Mouse (Mus musculus) cortical plate, adult 2 months (tissue): ENCODE results near the gene Slc37a4.

Experiments used
- CTCF ChIP-seq: fragments of 200-500 bp; IDR thresholded peaks from 2 replicates; pipeline ENCODE4 v1.5.1; 2011; ENCODE audit warnings: mild to moderate bottlenecking, control low read depth, low read length; ENCODE audit not compliant: insufficient read depth; ENCODE audit errors: extremely low read depth
- POLR2A ChIP-seq: fragments of 200-500 bp; IDR thresholded peaks from 2 replicates; pipeline ENCODE4 v1.6.1; 2011; ENCODE audit warnings: mild to moderate bottlenecking, low read length, control low read depth; ENCODE audit not compliant: insufficient read depth; ENCODE audit errors: extremely low read depth

GRCm38 (mm10) chr9:44387221-44387620 lies 9.4 kb upstream of the Slc37a4 start:
- no peak for TF ChIP-seq CTCF
- no peak for TF ChIP-seq POLR2A
